Mouse (Mus musculus): ENCODE measurements around the gene Dhrs7. TPM values are rescaled to one million over a fixed set of nuclear protein-coding genes. Genes with fewer than 3 reads are reported as not detected.

Gene Dhrs7
- total RNA-seq, 4 experiments from 2014 or later: 112 to 216 (median 160) TPM

DNA sequence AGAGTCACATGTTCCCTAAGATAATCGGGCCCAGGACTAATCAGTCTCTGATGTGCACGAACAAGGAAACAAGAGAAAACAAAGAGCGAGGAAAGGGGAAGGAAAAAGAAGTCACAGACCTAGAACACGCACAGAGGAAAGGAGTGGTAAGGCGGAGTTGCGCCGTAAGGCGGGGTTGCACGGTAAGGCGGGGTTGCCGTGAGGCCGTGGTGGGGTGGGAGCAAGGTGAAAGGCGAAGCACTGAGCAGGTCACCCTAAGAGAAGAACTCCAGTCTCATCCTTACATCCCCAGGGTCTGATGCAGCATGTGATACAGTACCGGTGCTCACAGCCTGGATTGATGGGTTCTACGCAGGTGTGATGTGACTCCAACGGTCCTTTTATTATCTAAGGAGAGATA is 8.9 kb downstream of the Dhrs7 start:
- DNase-seq: no peak

DNA sequence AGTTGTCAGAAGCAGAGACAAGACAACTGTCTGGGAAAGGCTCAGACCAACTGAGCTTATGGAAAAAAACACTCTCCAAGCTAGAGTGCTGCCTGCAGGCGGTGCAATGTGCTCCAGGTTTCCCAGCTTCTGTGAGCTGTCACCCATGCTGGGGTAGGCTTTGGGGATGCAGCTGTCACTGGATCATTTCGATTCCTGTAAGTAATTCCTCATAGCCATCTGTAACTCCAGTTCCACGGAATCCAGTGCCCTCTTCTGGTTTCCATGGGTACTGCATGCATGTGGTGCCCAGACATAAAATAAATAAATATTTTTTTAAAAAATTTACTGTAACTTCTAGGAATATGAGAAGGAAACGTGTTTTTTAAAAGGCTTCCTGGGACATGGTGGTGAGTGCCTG is 10.0 kb downstream of the Dhrs7 start:
- DNase-seq: no peak

GRCm38 (mm10) chr12:72649611-72650330 is 14.9 kb downstream of the Dhrs7 start, which contains the start of gene Gm4756:
Gene Gm4756, minus strand, starts transcription at chr12:72649661.
- no peak for DNase-seq

GRCm38 (mm10) chr12:72648921-72649320 is 15.8 kb downstream of the Dhrs7 start:
- DNase-seq: no peak

GRCm38 (mm10) chr12:72638025-72638424 is 26.7 kb downstream of the Dhrs7 start:
- DNase-seq: no peak

GRCm38 (mm10) chr12:72628751-72629150 is 36.0 kb downstream of the Dhrs7 start:
- no peak for DNase-seq

- DNase-seq: no peak
Observed at GRCm38 (mm10) chr12:72622853-72623496, 41.7 kb downstream of the Dhrs7 start.

DNA sequence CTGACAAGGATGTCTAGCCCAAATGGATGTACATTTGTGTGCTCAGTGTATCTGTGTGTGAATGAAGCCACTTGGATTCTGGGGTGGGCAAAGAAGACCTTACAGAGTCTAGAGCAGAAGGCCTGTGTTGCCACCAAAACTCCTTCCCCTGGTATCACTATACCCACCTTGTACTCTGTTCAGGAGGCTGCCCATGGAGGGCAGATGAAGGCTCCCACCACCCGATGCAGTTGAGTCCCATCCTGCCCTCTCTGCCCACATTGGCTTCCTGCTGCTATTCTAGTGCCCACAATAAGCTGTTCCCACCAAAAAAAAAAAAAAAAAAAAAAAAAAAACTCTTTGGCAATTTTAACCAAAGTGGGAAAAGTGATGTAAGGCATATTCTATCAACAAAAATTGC is 43.3 kb downstream of the Dhrs7 start:
- no peak for DNase-seq

GRCm38 (mm10) chr12:72620856-72621255 is 43.9 kb downstream of the Dhrs7 start:
- no peak for DNase-seq

GRCm38 (mm10) chr12:72612053-72612452 is 52.7 kb downstream of the Dhrs7 start:
- no peak for DNase-seq

Other genes with a start within 250 kb of the Dhrs7 start
- gene Lrrc9, start 223.0 kb downstream of the Dhrs7 start, total RNA-seq (2022): 1 to 10 TPM; 1.5 to 3.3 (median 2.4) TPM
- 10 to 100 TPM in 2 of 4 experiments, 1 to 10 TPM in 2; 8.7 to 12.7 (median 10.7) TPM for gene Pcnx4, start 128.5 kb downstream of the Dhrs7 start, total RNA-seq (2022)
- not detected for gene Gm4756, start 15.2 kb downstream of the Dhrs7 start, total RNA-seq (2022)
- gene Ppm1a, start 92.5 kb upstream of the Dhrs7 start, total RNA-seq (2022): 100 to 1,000 TPM; 249 to 301 (median 265) TPM